Mouse (Mus musculus) cerebellum, adult 2 months (tissue): ENCODE measurements around the gene Il34.

Experiments used
- CTCF ChIP-seq: fragments of 200-500 bp; IDR thresholded peaks from 2 replicates; pipeline ENCODE4 v1.5.1; 2011; ENCODE audit warnings: low read depth, mild to moderate bottlenecking, control low read depth, low read length, moderate library complexity, borderline replicate concordance; ENCODE audit not compliant: insufficient read depth
- POLR2A ChIP-seq: fragments of 200-500 bp; IDR thresholded peaks from 2 replicates; pipeline ENCODE4 v1.6.1; 2011; ENCODE audit warnings: low read length, control low read depth, borderline replicate concordance; ENCODE audit not compliant: insufficient read depth

- TF ChIP-seq CTCF = no peak
- TF ChIP-seq POLR2A = no peak
These were observed 15.5 kb downstream of the Il34 start for GRCm38 (mm10) chr8:110790270-110790669.
